Mouse (Mus musculus): ENCODE measurements around the gene Atxn10.

Gene Atxn10

GRCm38 (mm10) chr15:85406846-85407245 is 70.8 kb downstream of the Atxn10 start:
- DNase-seq = no peak

- DNase-seq = no peak
Measured at GRCm38 (mm10) chr15:85407342-85407741, 71.3 kb downstream of the Atxn10 start.

- no peak for DNase-seq
Measured at GRCm38 (mm10) chr15:85408790-85409189, 72.7 kb downstream of the Atxn10 start.

GRCm38 (mm10) chr15:85409245-85409783 is 73.3 kb downstream of the Atxn10 start:
- no peak for DNase-seq

- DNase-seq = no peak
Measured at GRCm38 (mm10) chr15:85409836-85410235, 73.8 kb downstream of the Atxn10 start.

GRCm38 (mm10) chr15:85414620-85415019 is 78.6 kb downstream of the Atxn10 start:
- no peak for DNase-seq

- DNase-seq = no peak
Measured at GRCm38 (mm10) chr15:85420686-85421085, 84.6 kb downstream of the Atxn10 start.

- DNase-seq = peak; percentile 9 to 12
Measured at GRCm38 (mm10) chr15:85424197-85424596, 88.2 kb downstream of the Atxn10 start.

- no peak for DNase-seq
Measured at GRCm38 (mm10) chr15:85428140-85428539, 92.1 kb downstream of the Atxn10 start.

GRCm38 (mm10) chr15:85442568-85442967 is 106.5 kb downstream of the Atxn10 start:
- no peak for DNase-seq

GRCm38 (mm10) chr15:85446652-85447051 is 110.6 kb downstream of the Atxn10 start:
- no peak for DNase-seq

- peak in 1 of 2 experiments; percentile 35 for DNase-seq
Measured at GRCm38 (mm10) chr15:85456891-85457290, 120.8 kb downstream of the Atxn10 start.

- DNase-seq = no peak
Measured at GRCm38 (mm10) chr15:85457838-85458237, 121.8 kb downstream of the Atxn10 start.

- peak in 1 of 2 experiments; percentile 27 for DNase-seq
Measured at GRCm38 (mm10) chr15:85458631-85459082, 122.6 kb downstream of the Atxn10 start.

GRCm38 (mm10) chr15:85461541-85461940 is 125.5 kb downstream of the Atxn10 start:
- DNase-seq = no peak

GRCm38 (mm10) chr15:85462138-85462537 is 126.1 kb downstream of the Atxn10 start:
- no peak for DNase-seq

GRCm38 (mm10) chr15:85463027-85463790 is 127.2 kb downstream of the Atxn10 start:
- DNase-seq = no peak

GRCm38 (mm10) chr15:85464190-85464589 is 128.1 kb downstream of the Atxn10 start:
- DNase-seq = no peak

GRCm38 (mm10) chr15:85464823-85465565 is 128.9 kb downstream of the Atxn10 start:
- DNase-seq = peak in 1 of 2 experiments; percentile 55

- no peak for DNase-seq
Measured at GRCm38 (mm10) chr15:85466456-85467067, 130.5 kb downstream of the Atxn10 start.

- peak; percentile 55 to 72 for DNase-seq
Measured at GRCm38 (mm10) chr15:85469401-85469800, 133.4 kb downstream of the Atxn10 start.

- DNase-seq = peak in 1 of 2 experiments; percentile 15
Measured at GRCm38 (mm10) chr15:85474697-85475096, 138.7 kb downstream of the Atxn10 start.

- peak; percentile 70 to 91 for DNase-seq
Measured at GRCm38 (mm10) chr15:85477584-85477983, 141.5 kb downstream of the Atxn10 start.
